Mouse (Mus musculus): ENCODE results near the gene Olfr982. TPM values are rescaled to one million over a fixed set of nuclear protein-coding genes. Genes with fewer than 3 reads are reported as not detected.

The Olfr982 gene
- polyA plus RNA-seq, 1 experiment from 2014 or later = not detected

Other genes starting within 250 kb of the Olfr982 start
- not detected in 2 replicates for gene Olfr971, start 237.0 kb upstream of the Olfr982 start, polyA plus RNA-seq (2014; fragmentation: Nextera tagmentation; extraction: Ambion mirVana)
- not detected in 2 replicates for gene Olfr972, start 207.4 kb upstream of the Olfr982 start, polyA plus RNA-seq (2014; fragmentation: Nextera tagmentation; extraction: Ambion mirVana)
- not detected in 2 replicates for gene Olfr229, start 166.5 kb upstream of the Olfr982 start, polyA plus RNA-seq (2014; fragmentation: Nextera tagmentation; extraction: Ambion mirVana)
- not detected in 2 replicates for gene Olfr974, start 136.3 kb upstream of the Olfr982 start, polyA plus RNA-seq (2014; fragmentation: Nextera tagmentation; extraction: Ambion mirVana)
- gene Olfr975, start 121.8 kb upstream of the Olfr982 start, polyA plus RNA-seq (2014; fragmentation: Nextera tagmentation; extraction: Ambion mirVana) = not detected in 2 replicates
- gene Olfr976, start 112.7 kb upstream of the Olfr982 start, polyA plus RNA-seq (2014; fragmentation: Nextera tagmentation; extraction: Ambion mirVana) = not detected in 2 replicates
- not detected in 2 replicates for gene Olfr978, start 81.7 kb upstream of the Olfr982 start, polyA plus RNA-seq (2014; fragmentation: Nextera tagmentation; extraction: Ambion mirVana)
- gene Olfr979, start 70.4 kb upstream of the Olfr982 start, polyA plus RNA-seq (2014; fragmentation: Nextera tagmentation; extraction: Ambion mirVana) = not detected in 2 replicates
- gene Olfr980, start 64.2 kb upstream of the Olfr982 start, polyA plus RNA-seq (2014; fragmentation: Nextera tagmentation; extraction: Ambion mirVana) = not detected in 2 replicates
- gene Olfr981, start 52.4 kb upstream of the Olfr982 start, polyA plus RNA-seq (2014; fragmentation: Nextera tagmentation; extraction: Ambion mirVana) = not detected in 2 replicates
- gene Olfr983, start 19.8 kb downstream of the Olfr982 start, polyA plus RNA-seq (2014; fragmentation: Nextera tagmentation; extraction: Ambion mirVana) = not detected in 2 replicates
- gene Olfr984, start 40.4 kb downstream of the Olfr982 start, polyA plus RNA-seq (2014; fragmentation: Nextera tagmentation; extraction: Ambion mirVana) = not detected in 2 replicates
- gene Olfr985, start 56.4 kb downstream of the Olfr982 start, polyA plus RNA-seq (2014; fragmentation: Nextera tagmentation; extraction: Ambion mirVana) = not detected in 2 replicates
- not detected in 2 replicates for gene Tmem225, start 74.3 kb downstream of the Olfr982 start, polyA plus RNA-seq (2014; fragmentation: Nextera tagmentation; extraction: Ambion mirVana)
- not detected in 2 replicates for gene Olfr986, start 107.1 kb downstream of the Olfr982 start, polyA plus RNA-seq (2014; fragmentation: Nextera tagmentation; extraction: Ambion mirVana)
- 5.0 and 5.4 TPM in 2 replicates for gene Zfp202, start 118.5 kb downstream of the Olfr982 start, polyA plus RNA-seq (2014; fragmentation: Nextera tagmentation; extraction: Ambion mirVana)
- 6.9 and 9.1 TPM in 2 replicates for gene Scn3b, start 195.4 kb downstream of the Olfr982 start, polyA plus RNA-seq (2014; fragmentation: Nextera tagmentation; extraction: Ambion mirVana)